Mouse (Mus musculus) kidney, adult 2 months (tissue): ENCODE data around the gene Arhgap31.

ENCODE experiments used
- CTCF ChIP-seq: fragments of 200-500 bp; conservative IDR thresholded peaks from 2 replicates; pipeline ENCODE4 v1.5.1; 2011; ENCODE audit warnings: low read depth, mild to moderate bottlenecking, control low read depth, low read length, moderate library complexity, mixed read lengths; ENCODE audit not compliant: insufficient read depth, insufficient read length
- POLR2A ChIP-seq: fragments of 200-500 bp; IDR thresholded peaks from one replicate; pipeline ENCODE4 v1.6.1; 2011; ENCODE audit warnings: low read depth, low read length, control low read depth

DNA sequence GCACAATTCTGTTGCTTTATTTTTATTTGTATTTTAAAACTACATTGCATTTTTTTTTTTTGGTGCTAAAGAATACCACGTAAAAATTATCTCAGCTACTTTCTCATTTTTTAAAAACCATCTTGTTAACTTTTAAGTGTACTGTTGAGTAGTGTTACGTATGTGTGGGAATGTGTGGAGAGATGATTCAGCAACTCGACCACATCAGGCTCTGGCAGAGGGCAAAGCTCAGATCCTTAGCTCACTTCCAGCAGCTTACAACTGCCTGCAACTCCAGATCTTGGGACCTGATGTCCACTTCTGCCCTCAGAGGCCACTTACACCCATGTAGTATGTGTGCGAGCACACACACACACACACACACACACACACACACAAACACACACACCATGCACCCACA, 43.5 kb upstream of the Arhgap31 start:
- no peak for TF ChIP-seq CTCF
- no peak for TF ChIP-seq POLR2A
